Comparison of ENCODE assay signal across 8 mouse cellular contexts in the genomic region with DNA sequence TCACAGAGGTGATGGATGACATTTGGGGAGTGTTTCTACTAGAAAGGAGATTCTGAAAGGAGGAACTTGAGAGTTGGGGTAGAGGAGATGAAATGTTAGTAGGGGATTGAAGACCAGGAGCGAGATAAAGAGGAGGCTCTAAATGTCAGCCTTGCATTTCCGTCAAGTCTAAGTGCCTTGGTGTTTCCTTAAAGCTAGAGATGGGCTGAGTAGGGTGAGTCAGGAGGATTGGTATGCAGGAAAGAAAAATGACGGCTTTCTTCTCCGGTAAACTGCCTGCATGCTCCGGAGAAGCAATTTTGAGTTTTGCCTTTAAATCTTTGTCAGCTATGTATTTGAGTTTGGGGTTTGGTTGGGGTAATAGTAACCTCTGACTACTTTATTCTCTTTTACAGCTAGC. TPM values are rescaled to one million over a fixed set of nuclear protein-coding genes. Genes with fewer than 3 reads are reported as not detected.
A peak's percentile ranks its signal among the peaks of the same experiment; 100 is the strongest.
DNase-seq lines count a peak whose midpoint lies in the region; ATAC-seq and TF ChIP-seq lines count a peak whose summit lies in the region.

No protein-coding gene starts in this region.

- no peak for DNase-seq in gastrocnemius, adult 2 months
- no peak for DNase-seq in gastrocnemius, adult 8-10 months (ENCODE audit: low spot score in 2 of 2)
- peak; percentile 14 for DNase-seq in 3134 (ENCODE audit: extremely low read depth, insufficient read length, low spot score)
- DNase-seq in forebrain, embryonic 11.5 days (ENCODE audit: low spot score) = no peak
- DNase-seq in thymus, postnatal 14 days = no peak
- DNase-seq in left cerebral cortex, adult 11 months (ENCODE audit: low spot score) = no peak
- DNase-seq in urinary bladder, postnatal 4 days (ENCODE audit: low spot score in 2 of 2) = no peak

- 77% methylated on average over 5 of the region's 5 CpGs for WGBS in forebrain, embryonic 11.5 days
- WGBS in liver, embryonic 12.5 days (ENCODE audit: insufficient replicate concordance) = 23% methylated on average over 5 of the region's 5 CpGs

- intact Hi-C loops in gastrocnemius, adult 2 months (cut with DNase I) = loop anchor here (10.0 kb wide), 1 partner anchor 184 kb away; a partner anchor contains a TSS

- ATAC-seq in forebrain, embryonic 11.5 days (replicated peaks; ENCODE audit: low FRiP score) = no peak
- no peak for ATAC-seq in liver, embryonic 12.5 days

- H3K4me3 ChIP-seq in gastrocnemius, adult 2 months = peak overlapping the region; percentile 99
- H3K4me3 ChIP-seq in forebrain, embryonic 11.5 days (ENCODE audit: low read depth, low read length) = peak overlapping the region; percentile 98
- H3K4me3 ChIP-seq in liver, embryonic 12.5 days = peak overlapping the region; percentile 96

- no peak for TF ChIP-seq CTCF in gastrocnemius, adult 2 months (IDR thresholded peaks at IDR 0.05)

- peaks cover 6% of the 10 kb centered on the region; the same call in 1 of the 2 replicates for H3K4me1 ChIP-seq in forebrain, embryonic 11.5 days (replicated peaks; ENCODE audit: control insufficient read depth, insufficient read depth, low read length)
- H3K4me1 ChIP-seq in liver, embryonic 12.5 days = peaks cover 50% of the 10 kb centered on the region

- no peaks in the 10 kb centered on the region for H3K27me3 ChIP-seq in forebrain, embryonic 11.5 days (ENCODE audit: control insufficient read depth, insufficient read depth, low read length)
- no peaks in the 10 kb centered on the region for H3K27me3 ChIP-seq in liver, embryonic 12.5 days (replicated peaks)

- no peaks in the 10 kb centered on the region for H3K9me3 ChIP-seq in forebrain, embryonic 11.5 days (ENCODE audit: control insufficient read depth, low read length)
- no peaks in the 10 kb centered on the region for H3K9me3 ChIP-seq in liver, embryonic 12.5 days (replicated peaks)

- peak overlapping the region; percentile 93; the same call in 1 of the 2 replicates for H3K9ac ChIP-seq in forebrain, embryonic 11.5 days (ENCODE audit: low read length)
- H3K9ac ChIP-seq in liver, embryonic 12.5 days = peak overlapping the region; percentile 95

- peak overlapping the region; percentile 100 for H3K27ac ChIP-seq in gastrocnemius, adult 2 months
- H3K27ac ChIP-seq in forebrain, embryonic 11.5 days (ENCODE audit: low read depth, low read length) = no peak overlapping the region
- H3K27ac ChIP-seq in liver, embryonic 12.5 days = peak overlapping the region; percentile 84; the same call in 1 of the 2 replicates

- H3K36me3 ChIP-seq in forebrain, embryonic 11.5 days (ENCODE audit: control insufficient read depth, insufficient read depth, low read length) = no peaks in the 10 kb centered on the region
- H3K36me3 ChIP-seq in liver, embryonic 12.5 days = no peaks in the 10 kb centered on the region

- peak overlapping the region; percentile 59 for H3K4me2 ChIP-seq in forebrain, embryonic 11.5 days (ENCODE audit: low read depth, low read length, severe bottlenecking)
- peak overlapping the region; percentile 89 for H3K4me2 ChIP-seq in liver, embryonic 12.5 days

RNA-seq across cellular contexts. Expression of a gene that starts 1.6 kb away (rescaled TPM):
- 10 to 100 TPM; 17.4 to 23.7 TPM for total RNA-seq in gastrocnemius, adult 2 months (2021)
- 10 to 100 TPM; 15.4 to 26.3 (median 19.9) TPM for total RNA-seq in gastrocnemius, adult 8-10 months (2022)
- 15.1 and 16.9 TPM in 2 replicates for polyA plus RNA-seq in forebrain, embryonic 11.5 days (2014; fragmentation: Nextera tagmentation; extraction: Ambion mirVana)
- polyA plus RNA-seq in liver, embryonic 12.5 days (2016; fragmentation: Nextera tagmentation; extraction: Ambion mirVana) = 10.5 and 12.0 TPM in 2 replicates

RNA-seq across cellular contexts. Expression of a gene that starts 30.2 kb away (rescaled TPM):
- total RNA-seq in gastrocnemius, adult 2 months (2021) = not detected
- total RNA-seq in gastrocnemius, adult 8-10 months (2022) = under 1 TPM in 1 of 4 experiments, not detected in 3; 0.19 TPM
- polyA plus RNA-seq in forebrain, embryonic 11.5 days (2014; fragmentation: Nextera tagmentation; extraction: Ambion mirVana) = not detected in 2 replicates
- polyA plus RNA-seq in liver, embryonic 12.5 days (2016; fragmentation: Nextera tagmentation; extraction: Ambion mirVana) = 0.32 and 1.2 TPM in 2 replicates

RNA-seq across cellular contexts. Expression of a gene that starts 37.0 kb away (rescaled TPM):
- total RNA-seq in gastrocnemius, adult 2 months (2021) = 1 to 10 TPM; 7.6 to 9.3 TPM
- 1 to 10 TPM; 6.8 to 8.1 (median 7.8) TPM for total RNA-seq in gastrocnemius, adult 8-10 months (2022)
- polyA plus RNA-seq in forebrain, embryonic 11.5 days (2014; fragmentation: Nextera tagmentation; extraction: Ambion mirVana) = 15.2 and 16.2 TPM in 2 replicates
- 9.9 and 10.5 TPM in 2 replicates for polyA plus RNA-seq in liver, embryonic 12.5 days (2016; fragmentation: Nextera tagmentation; extraction: Ambion mirVana)
